Mouse (Mus musculus) heart, postnatal 0 days (tissue): ENCODE data around the gene Akap3. TPM values are rescaled to one million over a fixed set of nuclear protein-coding genes. Genes with fewer than 3 reads are reported as not detected.

Experiments
- ATAC-seq: fragments of 200-750 bp; cut with Nextera tagmentation; 2 replicates; pipeline ENCODE4 v1.8.0; 2017; ENCODE audit warnings: low read depth, moderate number of reproducible peaks, moderate library complexity; ENCODE audit not compliant: insufficient read depth
- DNase-seq: peaks from one replicate; pipeline ENCODE4 v3.0.0-alpha.2; 2016; ENCODE audit warnings: low spot score
- H3K27ac ChIP-seq: fragments of 300-500 bp; sonication (generic); 2 replicates; pipeline ENCODE4 v1.5.1; 2014; ENCODE audit warnings: low read depth, mild to moderate bottlenecking
- H3K27me3 ChIP-seq: fragments of 300-500 bp; sonication (generic); 2 replicates; pipeline ENCODE4 v1.6.1; 2014; ENCODE audit warnings: low read length, mixed read lengths; ENCODE audit not compliant: control insufficient read depth, insufficient read depth
- H3K36me3 ChIP-seq: fragments of 300-500 bp; sonication (generic); replicated peaks from 2 replicates; pipeline ENCODE4 v1.6.1; 2014; ENCODE audit warnings: low read length, mixed read lengths; ENCODE audit not compliant: control insufficient read depth, insufficient read depth
- H3K4me1 ChIP-seq: fragments of 300-500 bp; sonication (generic); 2 replicates; pipeline ENCODE4 v1.6.1; 2014; ENCODE audit warnings: antibody characterized with exemption; ENCODE audit not compliant: control insufficient read depth, insufficient read depth
- H3K4me2 ChIP-seq: fragments of 300-500 bp; sonication (generic); 2 replicates; pipeline ENCODE4 v1.6.1; 2014; ENCODE audit warnings: low read depth, mild to moderate bottlenecking, low read length, moderate library complexity
- H3K4me3 ChIP-seq: fragments of 300-500 bp; sonication (generic); 2 replicates; pipeline ENCODE4 v1.5.1; 2014; ENCODE audit warnings: low read depth, low read length
- H3K9ac ChIP-seq: fragments of 300-500 bp; sonication (generic); replicated peaks from 2 replicates; pipeline ENCODE4 v1.6.1; 2014; ENCODE audit warnings: low read depth, low read length, mixed read lengths
- H3K9me3 ChIP-seq: fragments of 300-500 bp; sonication (generic); replicated peaks from 2 replicates; pipeline ENCODE4 v1.6.1; 2016; ENCODE audit warnings: low read length; ENCODE audit not compliant: control insufficient read depth
- CTCF ChIP-seq: IDR thresholded peaks from 2 replicates; pipeline ENCODE4 v1.5.1; 2016; ENCODE audit warnings: antibody characterized with exemption, control low read depth, low read depth
- EP300 ChIP-seq: IDR thresholded peaks from 2 replicates; pipeline ENCODE4 v1.6.1; 2016; ENCODE audit warnings: antibody characterized with exemption, low read depth
- WGBS: fragments of 180-500 bp; shearing (Covaris S2); extraction: QIAGEN DNeasy Blood & Tissue Kit; methylation state at CpG from one replicate; pipeline ENCODE4 v1.1.7; 2014; 5-methylcytosine and 5-hydroxymethylcytosine counted together
- polyA plus RNA-seq: library from polyadenylated mRNA; unstranded; fragments of >200 nt; fragmentation: Nextera tagmentation; extraction: Ambion mirVana; gene quantifications from 2 replicates; pipeline ENCODE4 v1.2.1, GENCODE M21; 2015
- total RNA-seq: library from RNA; depleted of rRNA; stranded (reverse); fragments of >200 nt; gene quantifications from 2 replicates; pipeline ENCODE4 v1.2.3, GENCODE M21; 2014; ENCODE audit warnings: low replicate concordance

Akap3 gene
- total and polyA plus RNA-seq, 2 experiments from 2014 or later = not detected

GRCm38 (mm10) chr6:126816338-126816737 lies 36.6 kb upstream of the Akap3 start:
- Histone ChIP-seq H3K27ac (no peak overlapping the region), H3K9ac (no peak overlapping the region), H3K36me3 (peaks cover 19% of the 10 kb centered on the region), H3K4me3 (no peak overlapping the region), H3K4me1 (no peaks in the 10 kb centered on the region), H3K4me2 (no peak overlapping the region), H3K27me3 (no peaks in the 10 kb centered on the region), H3K9me3 (no peaks in the 10 kb centered on the region)
- 85% methylated on average over 8 of the region's 8 CpGs for WGBS
- no peak for ATAC-seq
- no peak for TF ChIP-seq CTCF
- TF ChIP-seq EP300 = no peak
- no peak for DNase-seq

- TF ChIP-seq EP300 = no peak
- no peak for TF ChIP-seq CTCF
- Histone ChIP-seq H3K27me3 (no peaks in the 10 kb centered on the region), H3K4me3 (no peak overlapping the region), H3K9ac (no peak overlapping the region), H3K9me3 (no peaks in the 10 kb centered on the region), H3K4me1 (no peaks in the 10 kb centered on the region), H3K27ac (no peak overlapping the region), H3K4me2 (no peak overlapping the region), H3K36me3 (peaks cover 86% of the 10 kb centered on the region)
- DNase-seq = no peak
- 76% methylated on average over 3 of the region's 3 CpGs for WGBS
- ATAC-seq = no peak
These were observed 29.8 kb upstream of the Akap3 start for GRCm38 (mm10) chr6:126823087-126823486.

GRCm38 (mm10) chr6:126836628-126837027 lies 16.3 kb upstream of the Akap3 start:
- TF ChIP-seq EP300 (no peak), CTCF (no peak)
- Histone ChIP-seq H3K27me3 (no peaks in the 10 kb centered on the region), H3K9me3 (no peaks in the 10 kb centered on the region), H3K4me1 (no peaks in the 10 kb centered on the region), H3K9ac (no peak overlapping the region), H3K4me2 (no peak overlapping the region), H3K4me3 (no peak overlapping the region), H3K36me3 (peaks cover 99% of the 10 kb centered on the region), H3K27ac (no peak overlapping the region)
- WGBS = 74% methylated on average over 8 of the region's 8 CpGs
- no peak for ATAC-seq
- no peak for DNase-seq

GRCm38 (mm10) chr6:126848712-126849704 lies 3.9 kb upstream of the Akap3 start, which contains the start of gene Ndufa9:
TSS of gene Ndufa9 (minus strand) at chr6:126849136.
- peaks cover 10% of the 10 kb centered on the region for H3K36me3 ChIP-seq
- peak; percentile 89 for ATAC-seq
- TF ChIP-seq EP300 (no peak), CTCF (no peak)
- H3K4me3 ChIP-seq = peak within 1 kb of the TSS; percentile 92
- H3K9me3 ChIP-seq = no peaks in the 10 kb centered on the region
- peaks cover 16% of the 10 kb centered on the region for H3K4me1 ChIP-seq
- DNase-seq = peak; percentile 93
- peak within 1 kb of the TSS; percentile 85 for H3K27ac ChIP-seq
- H3K9ac ChIP-seq = peak within 1 kb of the TSS; percentile 94
- H3K27me3 ChIP-seq = no peaks in the 10 kb centered on the region
- peak within 1 kb of the TSS; percentile 88 for H3K4me2 ChIP-seq
- WGBS = 6% methylated on average over 46 of the region's 46 CpGs

GRCm38 (mm10) chr6:126877118-126877517 lies 24.2 kb downstream of the Akap3 start:
- no peaks in the 10 kb centered on the region for H3K36me3 ChIP-seq
- DNase-seq (no peak), ATAC-seq (no peak)
- no peaks in the 10 kb centered on the region for H3K4me1 ChIP-seq
- H3K9me3 ChIP-seq = no peaks in the 10 kb centered on the region
- H3K4me3 ChIP-seq = no peak overlapping the region
- H3K9ac ChIP-seq = no peak overlapping the region
- H3K4me2 ChIP-seq = no peak overlapping the region
- no peaks in the 10 kb centered on the region for H3K27me3 ChIP-seq
- TF ChIP-seq EP300 = no peak
- TF ChIP-seq CTCF = no peak
- WGBS = 72% methylated on average over 8 of the region's 8 CpGs
- no peak overlapping the region for H3K27ac ChIP-seq
